Mouse (Mus musculus): ENCODE results near the gene Sqor. TPM values are rescaled to one million over a fixed set of nuclear protein-coding genes. Genes with fewer than 3 reads are reported as not detected.
A peak's percentile ranks its signal among the peaks of the same experiment; 100 is the strongest.

Sqor gene
- 82.6 to 132 TPM (median 121 TPM) in 3 replicates for total RNA-seq (2017)

- ATAC-seq (replicated peaks; ENCODE audit: insufficient number of reproducible peaks, low FRiP score, low TSS enrichment, poor library complexity, severe bottlenecking), result peak; percentile 74
Observed at GRCm38 (mm10) chr2:122765071-122765793, at the start of gene Sqor. Gene Sqor (plus strand): TSS chr2:122765237.

- no peak for ATAC-seq (replicated peaks; ENCODE audit: insufficient number of reproducible peaks, low FRiP score, low TSS enrichment, poor library complexity, severe bottlenecking)
Observed at GRCm38 (mm10) chr2:122716301-122716842, 48.7 kb upstream of the Sqor start.

DNA sequence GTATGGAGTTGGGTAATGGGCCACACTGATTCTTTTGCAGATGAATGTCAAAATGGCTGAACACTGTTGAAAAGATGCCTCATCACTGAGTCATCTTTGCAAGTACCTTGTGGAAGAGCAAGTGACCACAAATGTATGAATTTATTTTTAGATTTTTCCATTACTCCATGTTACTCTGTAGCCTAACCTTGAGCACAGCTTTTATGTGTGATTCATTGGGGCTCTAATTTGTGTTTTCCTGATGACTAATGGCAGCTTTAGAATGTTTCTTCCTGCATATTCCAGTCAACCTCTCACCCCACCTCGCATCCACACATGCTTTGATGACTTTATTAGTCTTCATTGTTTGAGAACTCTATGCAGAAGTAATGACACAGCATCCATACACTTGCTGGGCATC, 45.8 kb upstream of the Sqor start:
- no peak for ATAC-seq (replicated peaks; ENCODE audit: insufficient number of reproducible peaks, low FRiP score, low TSS enrichment, poor library complexity, severe bottlenecking)

GRCm38 (mm10) chr2:122720564-122720963, 44.5 kb upstream of the Sqor start:
- ATAC-seq (replicated peaks; ENCODE audit: insufficient number of reproducible peaks, low FRiP score, low TSS enrichment, poor library complexity, severe bottlenecking), result no peak

DNA sequence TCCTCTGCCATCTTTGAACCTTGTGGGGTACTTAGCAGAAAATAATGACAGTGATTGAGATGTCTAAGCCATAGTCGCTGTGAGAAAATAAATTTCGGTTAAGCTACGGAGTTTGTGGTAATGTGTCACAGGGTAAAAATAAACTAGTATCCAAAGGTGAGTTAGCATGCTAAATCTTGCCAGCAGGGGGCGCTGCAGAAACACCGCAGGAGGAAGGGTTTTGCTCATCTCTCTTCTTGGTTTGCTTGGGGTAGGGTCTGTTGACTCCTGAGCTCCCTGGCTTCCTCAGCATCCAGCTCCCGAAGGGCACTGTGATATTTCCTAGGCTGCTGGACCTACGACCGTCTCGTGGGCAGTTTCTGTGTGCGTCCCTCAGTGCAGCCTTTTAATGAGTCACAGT, 39.4 kb upstream of the Sqor start:
- 0 out of 2 replicates have a peak, but pooled peaks have one; percentile 50 for ATAC-seq (replicated peaks; ENCODE audit: insufficient number of reproducible peaks, low FRiP score, low TSS enrichment, poor library complexity, severe bottlenecking)

DNA sequence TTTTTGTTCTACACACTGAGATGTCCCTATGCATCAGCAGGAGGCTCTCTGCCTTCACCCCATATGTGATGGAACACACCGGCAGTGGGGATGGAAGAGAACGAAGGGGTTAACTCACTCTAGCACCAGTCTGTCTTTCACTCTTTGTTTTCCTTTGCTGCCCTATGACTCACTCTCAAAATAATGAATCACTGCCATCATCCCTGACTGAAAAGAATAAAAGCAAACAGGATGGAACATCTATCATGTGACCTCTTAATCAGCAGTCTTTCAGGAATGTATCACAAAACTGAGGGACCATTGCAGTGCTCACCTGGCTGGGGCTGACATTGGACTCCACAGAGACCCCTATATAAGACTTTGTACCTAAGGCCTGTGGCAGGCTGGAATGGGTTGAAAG, 33.6 kb upstream of the Sqor start:
- no peak for ATAC-seq (replicated peaks; ENCODE audit: insufficient number of reproducible peaks, low FRiP score, low TSS enrichment, poor library complexity, severe bottlenecking)

DNA sequence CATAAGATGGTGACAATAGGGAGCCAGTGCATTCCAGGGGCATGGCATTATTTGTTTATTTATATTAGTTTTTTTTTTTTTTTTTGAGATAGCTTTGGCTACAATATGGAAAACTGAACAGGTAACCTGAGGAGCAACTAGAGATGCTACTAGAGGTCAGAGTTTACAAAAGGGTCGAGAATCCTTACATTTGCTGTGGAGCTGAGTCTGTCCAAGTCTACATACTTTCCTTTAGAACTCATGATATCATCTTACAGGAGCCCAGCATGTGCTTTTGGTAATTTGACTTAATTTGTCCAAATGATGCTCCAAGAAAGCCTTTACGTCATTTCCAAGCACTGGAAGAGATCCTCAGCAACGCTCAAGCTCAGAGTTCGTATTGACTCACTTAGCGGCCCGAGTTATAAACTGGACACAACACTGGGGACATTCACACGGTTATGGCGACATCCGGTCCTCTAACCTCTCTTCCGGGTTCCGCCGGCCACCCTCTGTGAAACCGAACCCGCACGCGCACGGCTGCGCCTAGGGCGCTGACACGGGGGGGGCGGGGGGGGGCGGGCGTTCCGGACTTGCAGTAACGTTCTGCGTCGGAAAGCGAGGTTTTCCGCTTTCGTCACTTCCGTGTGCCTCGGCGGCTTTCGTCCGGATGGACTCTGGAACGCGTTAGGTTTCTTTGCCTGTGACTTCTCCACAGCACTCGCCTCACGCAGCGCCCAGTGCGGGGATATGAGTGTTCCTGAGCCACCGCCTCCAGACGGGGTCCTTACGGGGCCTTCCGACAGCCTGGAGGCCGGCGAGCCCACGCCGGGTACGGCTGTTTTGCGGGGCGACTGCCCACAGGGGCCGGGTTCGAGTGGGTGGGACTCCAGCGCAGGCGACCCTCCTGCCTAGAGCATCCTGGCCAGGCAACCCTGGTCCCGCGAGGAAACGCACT, 26.9 kb upstream of the Sqor start, which contains the start of gene Bloc1s6:
Gene Bloc1s6, plus strand, starts transcription at position 610 of the 937 bp plus-strand sequence.
- ATAC-seq (replicated peaks; ENCODE audit: insufficient number of reproducible peaks, low FRiP score, low TSS enrichment, poor library complexity, severe bottlenecking), result peak; percentile 92

DNA sequence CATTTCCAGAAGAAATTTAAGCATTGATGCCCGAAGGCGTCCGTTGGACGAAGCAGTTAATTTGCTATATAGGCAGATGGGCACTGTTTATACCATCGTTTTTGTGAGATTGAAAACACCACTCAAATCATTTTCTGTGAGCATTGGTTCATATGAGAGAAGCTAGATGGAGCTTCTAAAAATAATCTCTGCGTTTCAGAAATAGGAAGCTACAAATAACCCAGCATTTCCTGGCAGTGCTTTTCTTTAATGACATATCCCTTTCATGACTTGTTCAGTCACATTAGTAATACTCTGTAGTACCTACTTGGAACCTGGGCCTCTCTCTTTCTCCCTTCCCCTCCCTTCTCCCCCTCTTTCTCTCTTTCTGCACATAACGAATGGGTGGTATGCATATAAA, 26.0 kb upstream of the Sqor start:
- no peak for ATAC-seq (replicated peaks; ENCODE audit: insufficient number of reproducible peaks, low FRiP score, low TSS enrichment, poor library complexity, severe bottlenecking)

GRCm38 (mm10) chr2:122746461-122746860, 18.6 kb upstream of the Sqor start:
- ATAC-seq (replicated peaks; ENCODE audit: insufficient number of reproducible peaks, low FRiP score, low TSS enrichment, poor library complexity, severe bottlenecking), result no peak

GRCm38 (mm10) chr2:122753739-122754343, 11.2 kb upstream of the Sqor start:
- peak; percentile 88 for ATAC-seq (replicated peaks; ENCODE audit: insufficient number of reproducible peaks, low FRiP score, low TSS enrichment, poor library complexity, severe bottlenecking)

DNA sequence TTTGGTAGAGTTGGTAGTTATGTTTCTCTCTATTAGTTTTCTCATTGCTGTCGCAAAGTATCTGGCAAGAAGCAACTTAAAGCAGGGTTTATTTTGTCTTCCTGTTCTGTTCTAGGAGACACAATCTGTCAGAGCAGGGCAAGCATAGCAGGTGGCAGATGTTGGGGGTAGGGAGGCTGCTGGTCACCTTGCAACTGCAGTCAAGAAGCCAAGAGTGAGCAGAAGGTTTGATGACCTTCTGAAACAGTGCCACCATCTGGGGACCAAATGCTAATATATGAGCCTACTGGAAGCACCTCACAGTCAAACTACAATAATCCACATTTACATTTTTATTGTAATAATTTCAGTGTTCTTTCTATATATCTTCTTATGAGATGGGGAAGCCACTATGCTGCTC, 5.2 kb upstream of the Sqor start:
- ATAC-seq (replicated peaks; ENCODE audit: insufficient number of reproducible peaks, low FRiP score, low TSS enrichment, poor library complexity, severe bottlenecking), result no peak

DNA sequence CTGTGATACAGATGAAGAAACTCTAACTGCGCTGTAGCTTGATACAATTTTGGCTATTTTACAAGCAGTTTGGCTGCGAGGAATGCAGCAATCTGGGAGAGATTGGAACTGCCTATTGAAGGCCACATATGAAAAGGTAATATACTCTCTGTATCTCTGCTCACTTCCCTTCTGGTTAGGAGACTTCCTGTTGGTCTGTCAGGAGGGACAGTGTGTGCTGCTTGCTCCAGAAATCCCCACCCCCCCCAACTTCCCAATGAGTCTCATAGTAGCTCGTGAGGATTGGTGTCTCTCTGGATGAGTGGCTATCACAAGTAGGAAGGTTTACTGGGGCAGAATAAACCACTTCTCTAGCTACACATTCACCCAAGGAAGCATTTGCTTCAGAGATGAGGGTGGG, 2.0 kb upstream of the Sqor start:
- no peak for ATAC-seq (replicated peaks; ENCODE audit: insufficient number of reproducible peaks, low FRiP score, low TSS enrichment, poor library complexity, severe bottlenecking)

DNA sequence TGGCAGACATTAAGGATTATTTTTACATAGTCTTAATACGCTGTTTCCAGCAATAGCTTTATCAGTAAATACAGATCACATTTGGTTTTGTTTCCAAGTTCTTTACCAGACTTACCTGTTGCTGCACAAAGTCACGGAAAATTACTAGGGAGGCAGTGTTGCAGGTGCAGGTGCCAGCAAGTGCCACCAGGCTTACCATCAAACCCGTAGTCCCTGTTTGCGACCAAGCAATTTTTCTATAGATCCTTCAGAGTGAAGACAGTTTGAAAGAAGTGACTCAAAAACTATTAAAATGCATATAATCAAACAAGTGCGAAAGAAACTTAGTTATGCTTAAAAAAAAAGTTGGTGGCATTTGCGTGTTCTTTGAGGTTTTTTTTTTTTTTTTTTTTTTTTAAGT, 511 bp upstream of the Sqor start:
- no peak for ATAC-seq (replicated peaks; ENCODE audit: insufficient number of reproducible peaks, low FRiP score, low TSS enrichment, poor library complexity, severe bottlenecking)

GRCm38 (mm10) chr2:122765794-122766145, 733 bp downstream of the Sqor start:
- ATAC-seq (replicated peaks; ENCODE audit: insufficient number of reproducible peaks, low FRiP score, low TSS enrichment, poor library complexity, severe bottlenecking), result no peak

DNA sequence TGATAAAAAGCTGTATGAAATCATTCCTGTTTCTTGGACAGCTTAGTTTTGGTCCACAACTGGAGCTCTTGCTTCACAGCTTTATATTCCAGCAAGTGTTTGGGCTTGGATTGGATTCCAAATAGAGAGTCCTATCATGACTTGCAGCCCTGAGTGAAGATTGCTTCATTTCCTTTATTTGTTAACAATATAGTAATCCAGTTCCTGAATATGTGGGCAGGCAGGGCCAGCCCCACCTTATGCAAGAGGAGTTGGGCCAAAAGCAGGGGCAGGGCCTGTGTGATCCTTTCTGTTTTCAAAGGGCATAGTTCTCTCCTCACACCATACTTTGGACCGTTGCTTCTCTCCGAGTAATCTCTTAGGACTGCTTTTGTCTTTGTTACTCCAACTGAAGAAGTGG, 6.0 kb downstream of the Sqor start:
- ATAC-seq (replicated peaks; ENCODE audit: insufficient number of reproducible peaks, low FRiP score, low TSS enrichment, poor library complexity, severe bottlenecking), result peak; percentile 94

DNA sequence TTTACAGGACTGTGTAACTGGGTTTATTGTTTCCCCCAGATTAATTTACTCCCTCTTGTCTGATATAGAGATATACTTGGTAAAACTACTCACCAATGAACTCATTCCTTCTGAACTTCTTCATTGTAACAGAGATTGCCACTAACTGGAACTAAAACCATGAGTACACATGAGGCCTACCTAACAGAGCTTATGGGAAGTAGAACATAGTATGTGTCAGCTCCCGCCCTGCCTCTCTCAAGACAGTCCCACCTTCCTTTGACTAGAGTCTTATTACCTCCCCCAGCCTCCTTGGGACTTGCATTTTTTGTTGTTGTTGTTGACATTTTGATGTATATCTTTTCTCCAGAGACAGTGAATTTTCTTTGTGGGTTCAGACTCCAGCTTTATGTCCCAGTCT, 7.9 kb downstream of the Sqor start:
- ATAC-seq (replicated peaks; ENCODE audit: insufficient number of reproducible peaks, low FRiP score, low TSS enrichment, poor library complexity, severe bottlenecking), result 0 out of 2 replicates have a peak, but pooled peaks have one; percentile 16

DNA sequence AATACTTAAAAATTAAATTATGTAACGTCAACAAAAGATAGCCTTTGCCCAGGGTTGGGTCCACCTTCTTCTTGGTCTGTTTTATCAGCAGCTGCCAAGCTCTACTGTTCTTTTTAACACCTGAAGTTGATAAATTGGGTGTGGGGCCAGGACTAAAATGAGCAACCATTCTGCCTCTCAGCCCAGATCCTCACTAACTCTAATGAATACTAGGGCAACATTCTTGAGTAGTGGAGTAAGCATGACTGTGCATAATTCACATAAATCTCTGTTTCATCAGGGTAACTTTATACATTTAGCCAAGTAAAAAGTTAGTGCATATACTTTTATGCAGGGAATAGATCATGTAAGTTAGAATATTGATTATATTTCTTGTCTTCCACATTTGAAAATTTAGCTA, 10.5 kb downstream of the Sqor start:
- no peak for ATAC-seq (replicated peaks; ENCODE audit: insufficient number of reproducible peaks, low FRiP score, low TSS enrichment, poor library complexity, severe bottlenecking)

- ATAC-seq (replicated peaks; ENCODE audit: insufficient number of reproducible peaks, low FRiP score, low TSS enrichment, poor library complexity, severe bottlenecking), result no peak
Observed at GRCm38 (mm10) chr2:122776823-122777222, 11.8 kb downstream of the Sqor start.

- ATAC-seq (replicated peaks; ENCODE audit: insufficient number of reproducible peaks, low FRiP score, low TSS enrichment, poor library complexity, severe bottlenecking), result peak; percentile 48; the same call in 1 of the 2 replicates
Observed at GRCm38 (mm10) chr2:122779967-122780366, 14.9 kb downstream of the Sqor start.
